Mouse (Mus musculus) thymus, postnatal 10 days (tissue): ENCODE measurements around the gene Ppp1r1c.

Source experiments
- DNase-seq, 2 experiments: peaks; one replicate each; pipeline ENCODE4 v3.0.0; 2021; ENCODE audit warnings: low spot score in 2 of 2

Gene Ppp1r1c

DNA sequence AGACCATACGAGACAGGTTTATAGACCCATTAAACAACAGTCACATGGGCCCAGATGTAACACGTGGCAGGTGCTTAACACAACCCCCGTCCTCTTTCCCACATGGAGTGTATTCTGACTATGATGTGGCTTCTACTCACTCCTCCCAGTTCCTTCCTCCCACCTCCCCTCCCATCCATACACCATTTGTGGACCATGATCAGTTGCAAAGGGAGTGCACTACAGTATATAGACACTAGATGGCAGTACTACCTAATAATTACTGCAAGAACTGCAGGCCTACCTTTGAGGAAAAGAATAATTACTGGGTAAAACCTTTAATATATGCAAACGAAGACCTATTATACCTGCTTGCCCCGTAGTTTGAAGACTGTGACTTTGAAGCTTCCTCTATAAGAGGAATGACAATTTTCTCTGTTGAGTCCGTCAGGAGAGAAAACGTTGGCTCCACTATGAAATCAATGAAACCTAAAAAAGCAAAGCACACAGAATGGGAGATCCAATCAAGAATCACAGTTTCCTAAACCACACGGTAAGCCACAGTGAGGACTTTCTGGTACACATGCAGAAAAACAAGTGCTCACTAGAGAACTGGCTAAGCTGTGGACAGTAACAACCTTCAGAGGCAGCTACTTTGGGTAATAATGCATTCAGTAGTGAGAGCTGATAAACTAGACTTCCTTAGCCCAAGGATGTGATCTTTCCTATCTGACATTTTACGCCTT lies 157.9 kb downstream of the Ppp1r1c start:
- peak in 1 of 2 experiments; percentile 14 for DNase-seq
